Mouse (Mus musculus): Measurements from ENCODE around the gene Bmp5. TPM values are rescaled to one million over a fixed set of nuclear protein-coding genes. Genes with fewer than 3 reads are reported as not detected.

Bmp5 gene
- total RNA-seq, 2 experiments from 2014 or later: 0.98 to 1.0 TPM

- DNase-seq (ENCODE audit: low spot score): no peak
Observed at GRCm38 (mm10) chr9:75833189-75833732, 58.1 kb downstream of the Bmp5 start.

DNA sequence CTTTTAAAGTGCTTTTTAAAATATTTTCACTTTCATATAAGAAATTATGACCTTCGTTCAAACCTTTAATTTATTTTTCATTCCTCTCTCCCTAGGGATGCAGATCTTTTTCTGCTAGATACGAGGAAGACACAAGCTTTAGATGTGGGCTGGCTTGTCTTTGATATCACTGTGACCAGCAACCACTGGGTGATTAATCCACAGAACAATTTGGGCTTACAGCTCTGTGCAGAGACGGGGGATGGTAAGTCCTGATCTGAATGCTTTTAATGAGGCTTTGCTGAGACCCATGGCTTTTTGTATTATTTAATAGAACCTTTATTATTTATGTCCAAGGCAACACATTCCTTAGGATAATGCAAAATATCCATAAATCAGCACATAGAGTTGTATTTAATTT is 64.3 kb downstream of the Bmp5 start:
- no peak for DNase-seq (ENCODE audit: low spot score)
- intact Hi-C loops (cut with DNase I): no loop called here

More at GRCm38 (mm10) chr9:75833189-75833732, 58.1 kb downstream of the Bmp5 start:
- intact Hi-C loops (cut with DNase I): no loop called here

DNA sequence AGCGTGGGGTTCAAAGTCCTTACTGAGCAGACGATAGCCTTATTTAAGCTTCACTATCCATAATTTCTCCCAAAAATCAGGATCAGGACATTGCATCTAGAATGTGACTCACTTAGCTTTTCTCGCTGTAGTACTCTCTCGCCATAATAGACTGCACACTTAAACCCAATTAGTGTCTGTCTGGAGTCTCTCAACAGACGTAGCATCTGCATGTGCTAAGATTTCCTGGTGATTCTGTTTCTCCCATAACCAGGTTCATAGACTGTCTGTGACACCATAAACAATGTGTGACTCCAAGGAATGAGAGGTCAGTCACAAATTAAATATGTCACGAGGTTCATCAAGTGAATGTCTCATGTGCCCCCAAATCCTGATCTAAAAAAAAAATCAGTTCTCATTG is 65.7 kb downstream of the Bmp5 start:
- no peak for DNase-seq (ENCODE audit: low spot score)
- intact Hi-C loops (cut with DNase I): no loop called here

- no peak for DNase-seq (ENCODE audit: low spot score)
Observed at GRCm38 (mm10) chr9:75846010-75846409, 70.8 kb downstream of the Bmp5 start.

GRCm38 (mm10) chr9:75850670-75851228 is 75.6 kb downstream of the Bmp5 start:
- intact Hi-C loops (cut with DNase I): no loop called here
- DNase-seq (ENCODE audit: low spot score): no peak

More at GRCm38 (mm10) chr9:75846010-75846409, 70.8 kb downstream of the Bmp5 start:
- intact Hi-C loops (cut with DNase I): no loop called here

DNA sequence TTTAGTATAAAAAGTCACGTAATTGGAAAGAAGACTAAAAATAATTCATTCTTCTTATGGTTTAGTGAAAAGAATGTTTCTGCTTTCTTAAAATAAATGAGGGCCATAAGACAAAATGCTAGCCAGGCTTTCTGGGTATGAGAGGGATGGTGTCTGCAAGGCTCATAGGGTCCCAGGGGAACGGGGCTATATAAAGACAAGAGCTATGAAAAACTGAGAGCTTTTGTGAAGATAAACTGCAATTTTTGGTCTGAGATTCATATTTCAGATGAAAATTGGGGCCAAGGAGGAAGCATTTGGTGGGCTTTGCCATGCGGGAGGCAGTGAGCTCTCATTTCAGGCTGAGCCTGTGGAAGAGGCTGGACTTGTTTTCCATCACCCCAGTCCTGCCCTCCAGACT is 83.0 kb downstream of the Bmp5 start:
- intact Hi-C loops (cut with DNase I): no loop called here
- no peak for DNase-seq (ENCODE audit: low spot score)

DNA sequence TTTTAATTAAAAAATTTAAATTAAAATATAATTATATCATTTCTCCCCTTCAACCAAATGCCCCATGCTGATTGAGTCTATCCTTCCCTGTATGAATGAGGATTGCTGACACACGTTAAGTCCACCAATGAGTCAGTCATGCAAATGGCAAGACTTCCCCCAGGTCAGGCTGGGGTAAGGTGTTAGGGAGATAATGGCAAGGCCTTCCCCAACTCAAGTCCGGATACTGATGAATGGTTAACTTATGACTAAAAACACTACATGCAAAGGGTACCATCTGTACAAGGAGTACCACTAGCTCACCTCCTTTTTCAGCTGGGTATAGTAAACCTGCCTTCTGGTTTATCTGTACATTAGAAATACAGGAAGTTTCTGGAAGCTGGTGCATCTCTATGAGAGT is 83.8 kb downstream of the Bmp5 start:
- DNase-seq (ENCODE audit: low spot score): no peak
- intact Hi-C loops (cut with DNase I): no loop called here

- intact Hi-C loops (cut with DNase I): no loop called here
- no peak for DNase-seq (ENCODE audit: low spot score)
Observed at GRCm38 (mm10) chr9:75870332-75871177, 95.4 kb downstream of the Bmp5 start.

GRCm38 (mm10) chr9:75876333-75876732 is 101.2 kb downstream of the Bmp5 start:
- intact Hi-C loops (cut with DNase I): no loop called here
- no peak for DNase-seq (ENCODE audit: low spot score)

DNA sequence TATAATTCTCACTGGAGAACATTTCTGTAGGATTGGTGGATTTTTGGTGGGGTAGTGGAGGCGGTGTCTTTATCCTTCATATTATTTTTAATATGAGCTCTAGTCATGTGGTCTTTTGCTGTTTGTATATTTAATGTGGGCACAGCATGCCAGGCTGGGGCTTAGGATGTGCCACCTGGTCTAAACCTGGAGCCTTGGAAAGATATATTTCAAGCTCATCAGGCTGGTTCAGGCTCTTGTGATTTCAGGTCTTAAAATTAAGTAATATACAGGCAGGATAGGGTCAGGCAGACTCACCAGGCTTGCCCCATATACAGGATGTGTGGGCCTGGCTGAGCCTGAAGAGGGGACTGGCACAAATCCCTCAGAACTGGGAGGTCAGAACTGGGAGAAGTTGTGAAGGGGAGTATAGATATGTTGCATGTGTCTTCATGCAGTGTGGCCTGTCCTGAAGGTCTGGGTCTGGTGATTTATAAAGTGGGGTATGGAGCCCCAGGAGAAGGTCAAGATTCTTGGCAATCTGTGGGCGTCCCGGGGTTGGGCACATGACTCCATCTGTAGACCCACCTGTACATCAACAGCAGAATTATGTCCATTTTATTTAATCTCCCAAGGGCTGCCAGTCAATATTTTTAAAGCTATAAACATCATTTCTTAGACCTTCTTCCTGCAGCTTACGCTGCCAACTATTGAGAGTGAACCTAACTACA is 108.5 kb downstream of the Bmp5 start:
- intact Hi-C loops (cut with DNase I): no loop called here
- DNase-seq (ENCODE audit: low spot score): no peak

- intact Hi-C loops (cut with DNase I): no loop called here
- no peak for DNase-seq (ENCODE audit: low spot score)
Observed at GRCm38 (mm10) chr9:75886801-75887544, 111.8 kb downstream of the Bmp5 start.

DNA sequence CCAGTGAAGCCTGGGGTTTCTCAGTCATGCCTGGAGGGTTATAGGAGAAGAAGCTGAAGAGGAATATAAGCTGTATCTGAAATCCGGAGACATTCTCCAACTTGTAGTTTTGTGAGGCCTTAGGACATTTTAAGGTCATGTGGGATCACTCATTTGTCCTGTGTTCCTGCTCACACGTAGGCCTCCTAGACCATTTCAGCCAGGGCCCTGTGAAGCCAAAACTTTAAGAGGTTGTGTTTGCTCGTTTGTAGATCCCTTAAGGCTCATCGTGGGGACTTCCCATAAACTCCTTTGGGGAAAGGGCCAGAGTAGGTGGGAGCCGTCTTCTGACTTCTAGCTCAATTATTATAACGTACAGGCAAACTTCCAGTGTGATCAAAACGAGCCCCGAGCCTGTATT is 121.8 kb downstream of the Bmp5 start:
- intact Hi-C loops (cut with DNase I): no loop called here
- no peak for DNase-seq (ENCODE audit: low spot score)

DNA sequence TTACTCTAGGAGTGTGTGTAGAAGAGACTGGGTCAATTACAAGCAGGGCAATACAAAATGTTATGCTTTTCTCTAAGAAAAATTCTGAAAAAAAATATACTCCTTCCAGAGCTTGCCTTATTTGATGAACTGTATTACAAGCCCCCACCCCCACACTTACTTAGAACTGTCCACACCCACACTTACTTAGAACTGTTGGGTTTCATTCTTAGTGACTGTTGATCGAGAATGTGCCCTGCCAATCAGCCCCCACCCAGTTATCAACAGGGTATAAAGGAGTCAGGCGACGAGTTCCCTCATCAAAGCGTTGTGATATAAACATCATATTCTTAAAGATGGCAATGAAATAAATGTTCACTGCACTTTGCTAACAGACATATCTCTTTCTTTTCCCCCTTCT is 122.9 kb downstream of the Bmp5 start:
- intact Hi-C loops (cut with DNase I): no loop called here
- no peak for DNase-seq (ENCODE audit: low spot score)

GRCm38 (mm10) chr9:75901219-75901618 is 126.1 kb downstream of the Bmp5 start:
- intact Hi-C loops (cut with DNase I): no loop called here
- DNase-seq (ENCODE audit: low spot score): no peak

DNA sequence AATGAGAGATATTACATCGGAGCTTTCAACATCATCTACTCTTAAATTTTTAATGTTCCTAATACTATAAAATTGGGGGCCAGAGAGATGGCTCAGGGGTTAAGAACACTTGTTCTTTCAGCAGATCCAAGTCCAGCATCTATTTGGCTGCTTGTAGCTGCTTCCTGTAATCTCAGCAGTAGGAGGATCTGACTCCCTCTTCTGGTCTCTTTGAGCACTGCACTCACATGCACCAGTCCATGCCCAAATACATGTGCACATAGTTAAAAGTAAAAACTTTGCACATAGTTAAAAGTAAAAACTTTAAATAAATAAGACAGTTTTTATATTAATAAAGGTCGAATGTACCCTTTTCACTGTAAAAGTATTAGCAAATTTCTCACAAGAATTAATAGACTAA is 130.3 kb downstream of the Bmp5 start:
- intact Hi-C loops (cut with DNase I): no loop called here
- DNase-seq (ENCODE audit: low spot score): no peak

DNA sequence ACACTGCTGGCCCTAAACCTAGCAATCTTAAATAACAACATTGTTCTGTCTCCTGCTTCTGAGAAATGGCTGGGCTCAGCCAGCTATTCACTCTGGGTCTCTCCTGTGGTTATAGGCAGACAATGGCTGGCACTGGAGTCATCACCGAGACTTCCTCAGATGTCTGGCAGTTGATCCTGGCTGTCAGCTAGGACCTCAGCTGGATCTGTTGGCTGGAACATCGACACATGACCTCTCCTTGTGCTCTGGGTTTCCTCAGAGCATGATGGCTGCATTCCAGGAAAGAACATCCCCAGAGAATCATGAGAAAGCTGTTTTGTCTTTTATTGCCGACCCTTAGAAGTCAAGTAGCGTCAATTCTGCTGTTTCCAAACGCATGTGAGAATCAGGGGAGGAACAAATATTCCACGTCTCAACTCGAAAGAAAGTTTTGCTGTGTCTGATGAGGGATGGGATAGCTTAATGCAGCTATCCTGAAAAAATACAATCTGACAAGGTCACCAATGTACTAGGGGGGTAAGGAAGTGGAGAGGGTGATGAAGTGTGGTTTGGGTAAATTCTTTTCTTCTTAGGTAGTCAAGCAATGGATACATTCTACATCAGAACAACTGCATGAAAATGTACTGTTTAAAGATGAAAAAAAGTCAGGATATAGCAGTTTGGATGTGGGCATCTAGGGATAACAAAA is 135.1 kb downstream of the Bmp5 start:
- DNase-seq (ENCODE audit: low spot score): peak; percentile 81
- intact Hi-C loops (cut with DNase I): loop anchor here (10.0 kb wide), 1 partner anchor 115 kb away; no protein-coding TSS in a partner anchor

- intact Hi-C loops (cut with DNase I): loop anchor here (10.0 kb wide), 1 partner anchor 113 kb away; no protein-coding TSS in a partner anchor
- DNase-seq (ENCODE audit: low spot score): no peak
Observed at GRCm38 (mm10) chr9:75911542-75911941, 136.4 kb downstream of the Bmp5 start.

DNA sequence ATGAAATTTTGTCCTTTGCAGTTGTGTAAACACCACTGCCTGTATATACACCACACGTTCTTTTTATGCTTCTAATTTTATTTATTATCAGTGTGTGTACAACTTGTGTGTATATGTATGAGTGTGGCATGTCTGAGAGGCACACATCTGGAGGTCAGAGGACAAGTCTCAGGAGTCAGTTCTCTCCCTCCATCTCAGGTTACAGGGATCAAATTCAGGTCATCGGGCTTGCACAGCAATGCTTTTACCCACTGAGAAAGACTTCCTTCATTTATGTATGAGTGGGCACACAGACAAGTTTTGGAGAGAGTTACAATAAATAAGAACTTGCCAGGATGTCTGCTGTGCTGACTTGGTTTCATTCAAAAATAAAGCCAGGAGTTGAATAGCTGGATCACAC is 140.9 kb downstream of the Bmp5 start:
- intact Hi-C loops (cut with DNase I): loop anchor here (10.0 kb wide), 1 partner anchor 109 kb away; no protein-coding TSS in a partner anchor
- no peak for DNase-seq (ENCODE audit: low spot score)

DNA sequence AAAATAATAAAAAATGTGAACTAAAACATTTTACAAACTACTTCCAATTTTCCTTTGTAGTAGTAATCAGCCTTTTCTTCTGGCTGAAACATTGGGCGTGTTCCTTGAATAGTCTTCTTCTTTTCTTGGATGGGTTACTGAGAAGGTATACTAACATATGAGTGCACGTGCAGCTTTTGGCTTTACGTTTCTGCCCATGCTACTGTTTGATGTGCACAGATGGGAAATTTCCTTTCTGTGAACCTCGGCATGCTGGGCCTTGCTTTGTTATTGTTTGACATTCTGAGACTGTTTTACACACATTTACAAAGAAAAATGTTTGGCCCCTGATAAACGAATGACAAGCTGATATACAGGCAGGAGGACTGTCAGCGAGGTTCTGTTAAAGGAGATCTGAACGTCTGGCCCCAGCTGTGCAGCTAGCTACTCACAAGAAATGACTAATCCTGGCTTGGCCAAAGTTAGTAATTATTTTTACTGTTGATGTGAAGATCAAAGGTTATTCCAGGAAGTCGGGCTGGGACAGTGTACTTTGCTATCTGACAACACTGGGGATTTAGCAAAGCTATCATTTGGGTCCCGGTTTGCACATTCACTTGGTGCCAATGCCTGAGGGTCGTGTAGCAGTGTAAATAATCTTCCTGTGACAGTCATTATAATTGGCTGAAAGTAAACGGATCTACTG is 152.2 kb downstream of the Bmp5 start:
- intact Hi-C loops (cut with DNase I): no loop called here
- peak; percentile 20 for DNase-seq (ENCODE audit: low spot score)

Data from heart, postnatal 25 days (tissue).